Comparison of ENCODE assay signal across 8 mouse cellular contexts in genomic region chr13:10359516-10360198, GRCm38 (mm10). TPM values are rescaled to one million over a fixed set of nuclear protein-coding genes. Genes with fewer than 3 reads are reported as not detected.
DNase-seq lines count a peak whose midpoint lies in the region; ATAC-seq and TF ChIP-seq lines count a peak whose summit lies in the region.

No protein-coding gene starts in this region.

- WGBS in intestine, postnatal 0 days: 3% methylated on average over 26 of the region's 26 CpGs
- WGBS in lung, embryonic 16.5 days: 2% methylated on average over 26 of the region's 26 CpGs
- WGBS in stomach, embryonic 15.5 days: 3% methylated on average over 26 of the region's 26 CpGs

- no peak for TF ChIP-seq CTCF in E14TG2a.4 (conservative IDR thresholded peaks at IDR 0.05; ENCODE audit: low read length)
- no peak for TF ChIP-seq CTCF in embryonic fibroblast, embryonic 13.5 days (IDR thresholded peaks at IDR 0.05; ENCODE audit: borderline replicate concordance, insufficient read depth, low read length)
- no peak for TF ChIP-seq CTCF in intestine, postnatal 0 days (IDR thresholded peaks at IDR 0.05; ENCODE audit: low read depth)

- peak overlapping the region; percentile 45; the same call in 1 of the 2 replicates for H3K9ac ChIP-seq in intestine, postnatal 0 days (ENCODE audit: low read depth, low read length)
- peak overlapping the region; percentile 63 for H3K9ac ChIP-seq in lung, embryonic 16.5 days (ENCODE audit: low read length)
- peak overlapping the region; percentile 43; the same call in 1 of the 2 replicates for H3K9ac ChIP-seq in stomach, embryonic 15.5 days

- H3K4me3 ChIP-seq in E14TG2a.4 (replicated peaks; ENCODE audit: low read length): peak overlapping the region; percentile 74
- H3K4me3 ChIP-seq in embryonic fibroblast, embryonic 13.5 days (ENCODE audit: insufficient read depth, low read length): peak overlapping the region; percentile 31
- H3K4me3 ChIP-seq in intestine, postnatal 0 days (ENCODE audit: low read depth, low read length): peak overlapping the region; percentile 61
- H3K4me3 ChIP-seq in lung, embryonic 16.5 days (ENCODE audit: low read length): peak overlapping the region; percentile 61
- peak overlapping the region; percentile 57 for H3K4me3 ChIP-seq in stomach, embryonic 15.5 days (replicated peaks)

- H3K4me2 ChIP-seq in intestine, postnatal 0 days (replicated peaks; ENCODE audit: low read depth): peak overlapping the region; percentile 97
- H3K4me2 ChIP-seq in lung, embryonic 16.5 days (ENCODE audit: low read depth, low read length): peak overlapping the region; percentile 97
- H3K4me2 ChIP-seq in stomach, embryonic 15.5 days: peak overlapping the region; percentile 93

- H3K36me3 ChIP-seq in E14TG2a.4 (ENCODE audit: insufficient read depth, low read length): no peaks in the 10 kb centered on the region
- H3K36me3 ChIP-seq in intestine, postnatal 0 days (ENCODE audit: control insufficient read depth, insufficient read depth): no peaks in the 10 kb centered on the region
- H3K36me3 ChIP-seq in lung, embryonic 16.5 days (ENCODE audit: control insufficient read depth, insufficient read depth, low read length): no peaks in the 10 kb centered on the region
- no peaks in the 10 kb centered on the region for H3K36me3 ChIP-seq in stomach, embryonic 15.5 days

- 0 out of 2 replicates have a peak, but pooled peaks have one; percentile 15 for ATAC-seq in intestine, postnatal 0 days
- peak; percentile 34; the same call in 1 of the 2 replicates for ATAC-seq in lung, embryonic 16.5 days (ENCODE audit: low read depth)
- ATAC-seq in stomach, embryonic 15.5 days (ENCODE audit: insufficient read depth, low FRiP score, low read depth): no peak; the same call in 1 of the 2 replicates

- H3K9me3 ChIP-seq in E14TG2a.4 (ENCODE audit: low read length): no peaks in the 10 kb centered on the region
- no peaks in the 10 kb centered on the region for H3K9me3 ChIP-seq in intestine, postnatal 0 days (ENCODE audit: control insufficient read depth)
- H3K9me3 ChIP-seq in lung, embryonic 16.5 days (ENCODE audit: control insufficient read depth, low read length): no peaks in the 10 kb centered on the region
- no peaks in the 10 kb centered on the region for H3K9me3 ChIP-seq in stomach, embryonic 15.5 days

- peaks cover 49% of the 10 kb centered on the region for H3K27me3 ChIP-seq in E14TG2a.4 (ENCODE audit: insufficient read depth, low read length)
- peaks cover 24% of the 10 kb centered on the region; the same call in 1 of the 2 replicates for H3K27me3 ChIP-seq in intestine, postnatal 0 days (replicated peaks; ENCODE audit: control insufficient read depth, insufficient read depth, low read length)
- peaks cover 13% of the 10 kb centered on the region for H3K27me3 ChIP-seq in lung, embryonic 16.5 days (ENCODE audit: control insufficient read depth, insufficient read depth, low read depth, low read length)
- H3K27me3 ChIP-seq in stomach, embryonic 15.5 days (replicated peaks): 0 out of 2 replicates have a peak, but pooled peaks cover 3% of the 10 kb centered on the region

- peaks cover 16% of the 10 kb centered on the region for H3K4me1 ChIP-seq in E14TG2a.4 (replicated peaks; ENCODE audit: low read depth, low read length)
- H3K4me1 ChIP-seq in embryonic fibroblast, embryonic 13.5 days (ENCODE audit: control insufficient read depth, insufficient read depth, low read length): 0 out of 2 replicates have a peak, but pooled peaks cover 2% of the 10 kb centered on the region
- H3K4me1 ChIP-seq in intestine, postnatal 0 days (replicated peaks; ENCODE audit: control insufficient read depth, insufficient read depth, low read length): no peaks in the 10 kb centered on the region
- 0 out of 2 replicates have a peak, but pooled peaks cover 2% of the 10 kb centered on the region for H3K4me1 ChIP-seq in lung, embryonic 16.5 days (replicated peaks; ENCODE audit: control insufficient read depth, insufficient read depth, low read length)
- no peaks in the 10 kb centered on the region for H3K4me1 ChIP-seq in stomach, embryonic 15.5 days

- peak; percentile 31 to 51 for DNase-seq in cerebellum, postnatal 14 days
- no peak for DNase-seq in cerebellum, adult 9-11 months
- no peak for DNase-seq in gastrocnemius, postnatal 25 days

- no peak for TF ChIP-seq POLR2A in embryonic fibroblast, embryonic 13.5 days (IDR thresholded peaks at IDR 0.05; ENCODE audit: low read depth, low read length)

- no peak overlapping the region for H3K27ac ChIP-seq in embryonic fibroblast, embryonic 13.5 days (ENCODE audit: insufficient read depth, low read length)
- H3K27ac ChIP-seq in intestine, postnatal 0 days (ENCODE audit: low read depth, low read length): peak overlapping the region; percentile 11
- H3K27ac ChIP-seq in lung, embryonic 16.5 days (ENCODE audit: low read length): no peak overlapping the region
- H3K27ac ChIP-seq in stomach, embryonic 15.5 days: peak overlapping the region; percentile 61

RNA-seq across cellular contexts. Expression of gene Chrm3, which starts 1.0 kb away (rescaled TPM):
- polyA plus RNA-seq in embryonic fibroblast, embryonic 13.5 days (2011; ENCODE audit: insufficient read length, low read depth, missing spikeins): 0.61 and 0.62 TPM in 2 replicates
- 0.53 and 0.55 TPM in 2 replicates for polyA plus RNA-seq in intestine, postnatal 0 days (2015; fragmentation: Nextera tagmentation; extraction: Ambion mirVana)
- polyA plus RNA-seq in lung, embryonic 16.5 days (2015; fragmentation: Nextera tagmentation; extraction: Ambion mirVana): 0.31 and 0.64 TPM in 2 replicates
- 4.4 TPM in 2 replicates for polyA plus RNA-seq in stomach, embryonic 15.5 days (2015; fragmentation: Nextera tagmentation; extraction: Ambion mirVana)
- total RNA-seq in gastrocnemius, postnatal 25 days (2021): 1 to 10 TPM in 1 of 2 experiments, under 1 TPM in 1; 0.20 to 1.1 TPM

Comparison
In these comparisons a context has a peak if more than half of its experiments do, and no peak if none do; other contexts are left out.
1. DNase-seq: peak in cerebellum, postnatal 14 days (2 of 2); none in cerebellum, adult 9-11 months (single experiment) and gastrocnemius, postnatal 25 days (single experiment).
2. H3K27ac ChIP-seq: peak in intestine, postnatal 0 days (single experiment) and stomach, embryonic 15.5 days (single experiment); none in embryonic fibroblast, embryonic 13.5 days (single experiment) and lung, embryonic 16.5 days (single experiment).
3. Peak in every context shown above with its lines, with median percentiles within 50 percentile points of each other: H3K4me3 ChIP-seq, H3K4me2 ChIP-seq and H3K9ac ChIP-seq.